Mouse (Mus musculus) hindbrain, postnatal 0 days (tissue): ENCODE measurements around the gene R3hcc1l. TPM values are rescaled to one million over a fixed set of nuclear protein-coding genes. Genes with fewer than 3 reads are reported as not detected.
A peak's percentile ranks its signal among the peaks of the same experiment; 100 is the strongest.

ENCODE experiments used
- ATAC-seq: fragments of 200-750 bp; cut with Nextera tagmentation; 2 replicates; pipeline ENCODE4 v1.8.0; 2017; ENCODE audit warnings: mild to moderate bottlenecking, moderate TSS enrichment, moderate library complexity
- DNase-seq: peaks from one replicate; pipeline ENCODE4 v3.0.0-alpha.2; 2015; ENCODE audit warnings: low spot score
- H3K27ac ChIP-seq: fragments of 300-500 bp; sonication (generic); 2 replicates; pipeline ENCODE4 v1.5.1; 2014; ENCODE audit warnings: mild to moderate bottlenecking
- H3K27me3 ChIP-seq: fragments of 300-500 bp; sonication (generic); 2 replicates; pipeline ENCODE4 v1.6.1; 2014; ENCODE audit warnings: low read length, mixed read lengths; ENCODE audit not compliant: insufficient read depth
- H3K36me3 ChIP-seq: fragments of 300-500 bp; sonication (generic); 2 replicates; pipeline ENCODE4 v1.6.1; 2014; ENCODE audit warnings: low read length, mixed read lengths; ENCODE audit not compliant: insufficient read depth
- H3K4me1 ChIP-seq: fragments of 300-500 bp; sonication (generic); 2 replicates; pipeline ENCODE4 v1.6.1; 2014; ENCODE audit warnings: antibody characterized with exemption, low read length, mixed read lengths; ENCODE audit not compliant: insufficient read depth
- H3K4me2 ChIP-seq: fragments of 300-500 bp; sonication (generic); 2 replicates; pipeline ENCODE4 v1.6.1; 2014; ENCODE audit warnings: low read depth, mild to moderate bottlenecking, low read length, moderate library complexity, mixed read lengths
- H3K4me3 ChIP-seq: fragments of 300-500 bp; sonication (generic); 2 replicates; pipeline ENCODE4 v1.5.1; 2014; ENCODE audit warnings: low read length
- H3K9ac ChIP-seq: fragments of 300-500 bp; sonication (generic); replicated peaks from 2 replicates; pipeline ENCODE4 v1.6.1; 2014; ENCODE audit warnings: mild to moderate bottlenecking, low read length, moderate library complexity, mixed read lengths
- H3K9me3 ChIP-seq: fragments of 300-500 bp; sonication (generic); 2 replicates; pipeline ENCODE4 v1.6.1; 2016; ENCODE audit warnings: low read length, mixed read lengths
- CTCF ChIP-seq: IDR thresholded peaks from 2 replicates; pipeline ENCODE4 v1.5.1; 2016; ENCODE audit warnings: antibody characterized with exemption, control low read depth, low read depth
- WGBS: fragments of 180-500 bp; shearing (Covaris S2); extraction: QIAGEN DNeasy Blood & Tissue Kit; methylation state at CpG from one replicate; pipeline ENCODE4 v1.1.7; 2014; 5-methylcytosine and 5-hydroxymethylcytosine counted together
- polyA plus RNA-seq: library from polyadenylated mRNA; unstranded; fragments of >200 nt; fragmentation: Nextera tagmentation; extraction: Ambion mirVana; gene quantifications from 2 replicates; pipeline ENCODE4 v1.2.1, GENCODE M21; 2015
- total RNA-seq: library from RNA; depleted of rRNA; stranded (reverse); fragments of >200 nt; gene quantifications from 2 replicates; pipeline ENCODE4 v1.2.3, GENCODE M21; 2014

Gene R3hcc1l
- total and polyA plus RNA-seq, 2 experiments from 2014 or later, result 7.2 to 8.8 TPM

GRCm38 (mm10) chr19:42613647-42614225 lies 95.2 kb downstream of the R3hcc1l start:
- DNase-seq, result no peak
- H3K9ac ChIP-seq, result no peak overlapping the region
- H3K36me3 ChIP-seq, result no peaks in the 10 kb centered on the region
- H3K27ac ChIP-seq, result no peak overlapping the region
- TF ChIP-seq CTCF, result no peak
- H3K4me2 ChIP-seq, result no peak overlapping the region
- no peaks in the 10 kb centered on the region for H3K9me3 ChIP-seq
- H3K4me3 ChIP-seq, result no peak overlapping the region
- 76% methylated on average over 7 of the region's 7 CpGs for WGBS
- H3K27me3 ChIP-seq, result peaks cover 14% of the 10 kb centered on the region
- H3K4me1 ChIP-seq, result no peaks in the 10 kb centered on the region
- no peak for ATAC-seq

DNA sequence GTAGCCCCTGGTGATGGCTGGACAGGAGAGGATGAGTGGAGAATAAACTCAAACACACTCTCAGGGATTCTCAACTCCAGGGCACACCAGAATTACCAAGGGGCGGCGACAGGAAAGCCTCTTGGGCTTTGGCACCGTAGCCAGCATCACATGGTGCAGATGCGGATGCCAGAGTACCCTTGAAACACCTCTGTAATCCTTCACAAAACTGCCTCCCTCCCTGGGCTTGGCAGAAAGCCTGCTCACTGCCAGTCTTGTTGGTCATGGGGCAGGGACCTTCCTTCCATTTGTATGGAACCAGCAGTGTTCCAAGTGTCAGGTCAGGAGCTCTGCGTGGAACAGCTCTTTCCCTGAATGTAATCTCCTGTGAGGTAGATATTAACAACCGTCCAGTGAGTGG lies 109.5 kb downstream of the R3hcc1l start:
- Histone ChIP-seq H3K36me3 (no peaks in the 10 kb centered on the region), H3K9ac (no peak overlapping the region), H3K4me3 (no peak overlapping the region), H3K4me1 (peaks cover 7% of the 10 kb centered on the region; the same call in 1 of the 2 replicates), H3K4me2 (no peak overlapping the region), H3K27ac (no peak overlapping the region), H3K27me3 (no peaks in the 10 kb centered on the region), H3K9me3 (no peaks in the 10 kb centered on the region)
- no peak for ATAC-seq
- TF ChIP-seq CTCF, result no peak
- 63% methylated on average over 6 of the region's 6 CpGs for WGBS
- no peak for DNase-seq

GRCm38 (mm10) chr19:42631541-42631961 lies 113.0 kb downstream of the R3hcc1l start:
- peak; percentile 27; the same call in 1 of the 2 replicates for ATAC-seq
- Histone ChIP-seq H3K27ac (no peak overlapping the region), H3K36me3 (no peaks in the 10 kb centered on the region)

DNA sequence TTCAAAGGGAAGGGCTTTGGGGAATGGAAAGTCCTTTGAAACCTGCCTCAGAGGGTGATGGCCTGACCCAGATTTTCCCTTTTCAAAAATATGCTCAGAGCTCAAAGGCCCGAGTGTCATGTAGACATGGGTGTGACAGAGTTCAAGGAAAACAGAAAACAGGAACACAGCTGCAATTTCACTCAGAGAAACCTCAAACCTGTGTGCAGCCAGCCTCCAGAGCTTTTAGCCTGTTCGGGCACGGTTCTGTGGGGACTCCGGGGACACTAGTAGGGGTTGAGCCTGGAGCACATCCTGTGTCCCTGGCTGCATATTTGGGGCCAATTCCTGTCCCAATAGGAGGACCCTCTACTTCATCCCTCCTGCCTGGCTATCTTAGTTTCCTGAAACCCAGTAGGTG lies 113.7 kb downstream of the R3hcc1l start:
- no peaks in the 10 kb centered on the region for H3K9me3 ChIP-seq
- no peak overlapping the region for H3K27ac ChIP-seq
- no peak for ATAC-seq
- no peaks in the 10 kb centered on the region for H3K27me3 ChIP-seq
- TF ChIP-seq CTCF, result no peak
- H3K4me3 ChIP-seq, result no peak overlapping the region
- no peak overlapping the region for H3K9ac ChIP-seq
- no peak overlapping the region for H3K4me2 ChIP-seq
- H3K4me1 ChIP-seq, result peaks cover 7% of the 10 kb centered on the region; the same call in 1 of the 2 replicates
- no peaks in the 10 kb centered on the region for H3K36me3 ChIP-seq
- no peak for DNase-seq
- WGBS, result 82% methylated on average over 4 of the region's 4 CpGs

More at GRCm38 (mm10) chr19:42631541-42631961, 113.0 kb downstream of the R3hcc1l start:
- WGBS, result 20% methylated on average over 8 of the region's 8 CpGs
- no peaks in the 10 kb centered on the region for H3K27me3 ChIP-seq
- TF ChIP-seq CTCF, result no peak
- peaks cover 7% of the 10 kb centered on the region; the same call in 1 of the 2 replicates for H3K4me1 ChIP-seq
- no peaks in the 10 kb centered on the region for H3K9me3 ChIP-seq
- no peak for DNase-seq
- H3K9ac ChIP-seq, result no peak overlapping the region
- H3K4me3 ChIP-seq, result no peak overlapping the region
- 0 out of 2 replicates have a peak overlapping the region, but pooled peaks have one; percentile 18 for H3K4me2 ChIP-seq

- DNase-seq (no peak), ATAC-seq (no peak)
- H3K27ac ChIP-seq, result no peak overlapping the region
- no peaks in the 10 kb centered on the region for H3K27me3 ChIP-seq
- H3K4me1 ChIP-seq, result peaks cover 7% of the 10 kb centered on the region; the same call in 1 of the 2 replicates
- 80% methylated on average over 2 of the region's 2 CpGs for WGBS
- H3K36me3 ChIP-seq, result no peaks in the 10 kb centered on the region
- no peak overlapping the region for H3K4me2 ChIP-seq
- no peak overlapping the region for H3K9ac ChIP-seq
- no peak overlapping the region for H3K4me3 ChIP-seq
- no peaks in the 10 kb centered on the region for H3K9me3 ChIP-seq
- no peak for TF ChIP-seq CTCF
Measured at GRCm38 (mm10) chr19:42633650-42634049, 115.1 kb downstream of the R3hcc1l start.

DNA sequence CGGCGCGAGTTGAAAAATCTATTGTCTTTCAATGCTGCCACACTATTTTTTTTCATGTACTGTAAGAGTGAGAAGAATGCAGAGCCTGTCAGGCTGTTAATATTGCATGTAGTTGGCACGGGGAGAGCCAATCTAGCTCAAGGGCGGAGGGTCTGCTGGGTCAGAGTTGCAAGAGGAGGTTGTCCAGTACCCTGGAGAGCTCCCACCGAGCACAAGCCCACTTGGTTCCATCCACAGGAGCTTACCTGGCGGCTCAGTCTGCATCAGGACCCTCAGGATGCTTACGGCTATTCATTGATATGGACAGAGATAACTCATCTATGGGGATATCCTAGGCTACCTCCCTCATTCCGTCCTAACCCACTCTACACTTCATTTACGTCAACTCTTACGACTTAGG lies 118.1 kb downstream of the R3hcc1l start:
- DNase-seq (no peak), ATAC-seq (no peak)
- 46% methylated on average over 11 of the region's 11 CpGs for WGBS
- no peak for TF ChIP-seq CTCF
- no peaks in the 10 kb centered on the region for H3K36me3 ChIP-seq
- no peaks in the 10 kb centered on the region for H3K9me3 ChIP-seq
- H3K9ac ChIP-seq, result no peak overlapping the region
- H3K4me2 ChIP-seq, result no peak overlapping the region
- H3K4me1 ChIP-seq, result peaks cover 2% of the 10 kb centered on the region; the same call in 1 of the 2 replicates
- no peak overlapping the region for H3K4me3 ChIP-seq
- H3K27me3 ChIP-seq, result no peaks in the 10 kb centered on the region
- no peak overlapping the region for H3K27ac ChIP-seq
